ENCODE assay signal across 7 mouse cellular contexts in genomic region chr12:72285366-72286345, GRCm38 (mm10).
DNase-seq lines count a peak whose midpoint lies in the region; TF ChIP-seq lines count a peak whose summit lies in the region.

No protein-coding gene starts in this region.

- H3K27ac ChIP-seq in kidney, adult 2 months (ENCODE audit: insufficient read depth, low read depth, low read length), result no peak overlapping the region

- no peak; the same call in 1 of the 2 replicates for TF ChIP-seq CTCF in kidney, adult 2 months (conservative IDR thresholded peaks at IDR 0.05; ENCODE audit: insufficient read depth, insufficient read length, low read depth, low read length)

- no peaks in the 10 kb centered on the region for H3K4me1 ChIP-seq in kidney, adult 2 months (ENCODE audit: control insufficient read depth, insufficient read depth, low read length)

- peak; percentile 76 for DNase-seq in brain, embryonic 18.5 days (ENCODE audit: low read depth, low spot score)
- DNase-seq in cerebellum, adult 9-10 months, result peak; percentile 93
- DNase-seq in layer of hippocampus, adult 11-12 months (ENCODE audit: low spot score), result peak; percentile 84
- peak; percentile 45 for DNase-seq in lung, postnatal 36 days
- DNase-seq in spleen, adult 12 weeks (ENCODE audit: low spot score), result no peak
- no peak for DNase-seq in adrenal gland, adult 2 months
- DNase-seq in kidney, adult 2 months, result no peak

- H3K4me3 ChIP-seq in kidney, adult 2 months (ENCODE audit: insufficient read depth, low read depth, low read length), result no peak overlapping the region

- H3K36me3 ChIP-seq in kidney, adult 2 months (ENCODE audit: control insufficient read depth, insufficient read depth, low read length), result no peaks in the 10 kb centered on the region

- 80% methylated on average over 25 of the region's 25 CpGs for WGBS in kidney, adult 2 months

- no peak for TF ChIP-seq POLR2A in kidney, adult 2 months (IDR thresholded peaks at IDR 0.05; ENCODE audit: low read depth, low read length)

- H3K27me3 ChIP-seq in kidney, adult 2 months (replicated peaks; ENCODE audit: control insufficient read depth, insufficient read depth, low read length), result no peaks in the 10 kb centered on the region

Comparison
In these comparisons a context has a peak if more than half of its experiments do, and no peak if none do; other contexts are left out.
1. DNase-seq: peak in brain, embryonic 18.5 days (single experiment), cerebellum, adult 9-10 months (single experiment), layer of hippocampus, adult 11-12 months (single experiment) and lung, postnatal 36 days (single experiment); none in spleen, adult 12 weeks (single experiment), adrenal gland, adult 2 months (single experiment) and kidney, adult 2 months (single experiment).